Mouse (Mus musculus): Measurements from ENCODE around the gene Tnk2. TPM values are rescaled to one million over a fixed set of nuclear protein-coding genes. Genes with fewer than 3 reads are reported as not detected.

Gene Tnk2
- polyA plus RNA-seq, 1 experiment from 2014 or later, result 10.6 TPM

DNA sequence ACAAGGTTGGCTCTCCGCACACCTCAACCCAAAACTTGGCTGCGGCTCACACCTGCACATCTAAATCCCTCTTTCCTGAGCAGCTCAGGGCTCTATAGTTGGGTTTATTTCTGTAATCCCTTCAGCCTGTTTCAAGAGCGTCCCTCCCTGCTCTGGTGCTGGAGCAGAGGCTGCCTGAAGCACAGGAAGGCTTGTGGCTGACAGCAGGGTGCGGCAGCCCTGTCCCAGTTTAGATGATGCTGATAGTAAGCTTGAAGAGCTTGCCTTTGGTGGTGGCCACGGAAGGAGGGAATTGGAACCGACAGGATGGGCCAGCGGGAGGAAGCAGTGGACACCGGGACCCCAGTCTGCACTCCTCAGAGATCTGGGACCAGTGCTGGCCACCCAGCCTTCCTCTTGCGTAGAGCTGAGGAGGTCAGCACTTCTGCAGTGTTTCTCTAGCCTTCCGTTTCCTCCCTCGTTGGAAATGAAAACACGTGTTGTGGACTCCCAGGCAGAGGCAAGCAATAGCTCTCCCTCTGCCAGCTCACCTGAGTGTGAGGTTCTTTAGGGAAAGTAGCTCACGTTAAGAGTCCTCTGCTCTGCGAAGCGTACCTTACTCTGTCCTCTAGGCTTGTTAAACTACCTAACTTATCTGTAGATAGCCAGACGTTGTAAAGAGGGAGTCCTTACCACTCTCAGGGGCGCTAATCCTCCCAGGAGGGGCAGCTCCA lies 63.6 kb downstream of the Tnk2 start:
- no peak overlapping the region for H3K4me2 ChIP-seq (ENCODE audit: low read depth, low read length)
- 53% methylated on average over 17 of the region's 17 CpGs for WGBS
- ATAC-seq (ENCODE audit: insufficient read depth, low FRiP score), result 0 out of 2 replicates have a peak, but pooled peaks have one; percentile 4
- H3K4me1 ChIP-seq (ENCODE audit: control insufficient read depth, insufficient read depth, low read length), result 0 out of 2 replicates have a peak, but pooled peaks cover 3% of the 10 kb centered on the region
- peak overlapping the region; percentile 2; the same call in 1 of the 2 replicates for H3K27ac ChIP-seq (ENCODE audit: low read length)
- H3K36me3 ChIP-seq (ENCODE audit: control insufficient read depth, insufficient read depth, low read length), result no peaks in the 10 kb centered on the region
- H3K4me3 ChIP-seq (replicated peaks; ENCODE audit: low read length), result no peak overlapping the region
- no peaks in the 10 kb centered on the region for H3K9me3 ChIP-seq (replicated peaks; ENCODE audit: control insufficient read depth, low read length)
- H3K27me3 ChIP-seq (ENCODE audit: control insufficient read depth, insufficient read depth, low read length), result no peaks in the 10 kb centered on the region
- H3K9ac ChIP-seq (ENCODE audit: low read length), result no peak overlapping the region

DNA sequence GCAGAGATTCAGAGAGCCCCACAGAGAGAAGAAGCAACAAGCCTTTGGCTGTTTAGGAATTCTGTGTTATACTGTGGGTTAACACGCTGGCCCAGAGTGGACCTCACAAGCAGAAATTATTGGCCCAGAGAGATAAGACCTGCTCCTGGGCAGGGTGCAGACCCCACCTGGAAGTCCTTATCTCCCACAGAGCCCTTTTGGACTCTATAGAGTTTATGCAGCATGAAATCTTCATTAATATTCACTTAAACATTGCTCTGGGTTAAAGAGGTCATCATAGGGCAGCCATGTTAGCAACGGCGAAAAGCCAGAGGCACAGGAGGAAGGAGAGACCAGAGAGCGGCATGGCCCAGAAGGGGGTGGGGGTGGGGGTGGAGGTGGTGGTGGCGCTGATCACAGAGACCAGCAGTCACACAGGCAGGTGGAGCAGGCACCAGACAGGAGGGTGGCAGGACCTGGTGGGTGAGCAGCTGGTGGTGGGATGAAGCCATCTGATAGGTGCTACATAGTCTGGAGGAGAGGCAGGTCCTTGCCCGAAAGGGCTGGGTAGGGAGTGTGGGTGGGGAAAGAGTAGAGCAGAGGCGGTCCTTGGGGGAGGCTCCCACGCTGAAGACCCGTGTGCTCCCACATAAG lies 64.3 kb downstream of the Tnk2 start:
- Histone ChIP-seq H3K4me1 (ENCODE audit: control insufficient read depth, insufficient read depth, low read length) (0 out of 2 replicates have a peak, but pooled peaks cover 3% of the 10 kb centered on the region), H3K9me3 (replicated peaks; ENCODE audit: control insufficient read depth, low read length) (no peaks in the 10 kb centered on the region), H3K27ac (ENCODE audit: low read length) (peak overlapping the region; percentile 2; the same call in 1 of the 2 replicates), H3K9ac (ENCODE audit: low read length) (no peak overlapping the region), H3K4me3 (replicated peaks; ENCODE audit: low read length) (no peak overlapping the region), H3K36me3 (ENCODE audit: control insufficient read depth, insufficient read depth, low read length) (no peaks in the 10 kb centered on the region), H3K4me2 (ENCODE audit: low read depth, low read length) (no peak overlapping the region), H3K27me3 (ENCODE audit: control insufficient read depth, insufficient read depth, low read length) (no peaks in the 10 kb centered on the region)
- WGBS, result 42% methylated on average over 9 of the region's 9 CpGs
- peak; percentile 36; the same call in 1 of the 2 replicates for ATAC-seq (ENCODE audit: insufficient read depth, low FRiP score)

DNA sequence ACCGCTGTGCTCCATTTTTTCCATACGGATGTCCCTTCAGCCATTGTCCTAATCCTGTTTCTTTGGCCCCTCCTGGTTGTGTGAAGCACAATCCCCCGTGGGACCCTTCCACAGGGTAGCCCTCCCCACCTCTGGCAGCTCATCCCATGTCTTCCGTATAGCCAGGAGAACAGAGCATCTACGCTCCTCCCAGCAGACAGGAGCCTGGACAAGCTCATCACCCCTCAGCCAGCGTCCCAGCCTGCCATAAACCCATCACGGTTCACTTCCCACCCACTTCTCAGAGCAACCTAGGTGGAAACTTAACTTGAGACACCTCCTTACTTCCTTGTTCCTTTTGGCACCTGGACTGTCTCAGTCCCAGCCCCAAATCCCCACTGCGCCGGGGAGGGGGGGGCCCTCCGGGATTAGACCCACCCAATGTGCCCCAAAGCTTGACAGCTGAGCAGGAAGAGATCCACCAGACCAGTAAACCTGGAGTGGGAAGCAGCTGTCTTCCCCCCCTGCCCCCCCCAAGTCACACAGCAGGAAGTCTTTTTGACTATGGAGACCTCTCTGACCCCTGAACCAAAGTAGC lies 64.9 kb downstream of the Tnk2 start:
- Histone ChIP-seq H3K4me1 (ENCODE audit: control insufficient read depth, insufficient read depth, low read length) (0 out of 2 replicates have a peak, but pooled peaks cover 3% of the 10 kb centered on the region), H3K9ac (ENCODE audit: low read length) (no peak overlapping the region), H3K4me3 (replicated peaks; ENCODE audit: low read length) (no peak overlapping the region), H3K27ac (ENCODE audit: low read length) (peak overlapping the region; percentile 1; the same call in 1 of the 2 replicates), H3K9me3 (replicated peaks; ENCODE audit: control insufficient read depth, low read length) (no peaks in the 10 kb centered on the region), H3K36me3 (ENCODE audit: control insufficient read depth, insufficient read depth, low read length) (no peaks in the 10 kb centered on the region), H3K4me2 (ENCODE audit: low read depth, low read length) (peak overlapping the region; percentile 9; the same call in 1 of the 2 replicates), H3K27me3 (ENCODE audit: control insufficient read depth, insufficient read depth, low read length) (no peaks in the 10 kb centered on the region)
- no peak; the same call in 1 of the 2 replicates for ATAC-seq (ENCODE audit: insufficient read depth, low FRiP score)
- WGBS, result 62% methylated on average over 10 of the region's 10 CpGs

- Histone ChIP-seq H3K9me3 (replicated peaks; ENCODE audit: control insufficient read depth, low read length) (no peaks in the 10 kb centered on the region), H3K27me3 (ENCODE audit: control insufficient read depth, insufficient read depth, low read length) (no peaks in the 10 kb centered on the region), H3K4me2 (ENCODE audit: low read depth, low read length) (no peak overlapping the region), H3K4me3 (replicated peaks; ENCODE audit: low read length) (no peak overlapping the region), H3K27ac (ENCODE audit: low read length) (0 out of 2 replicates have a peak overlapping the region, but pooled peaks have one; percentile 1), H3K4me1 (ENCODE audit: control insufficient read depth, insufficient read depth, low read length) (0 out of 2 replicates have a peak, but pooled peaks cover 3% of the 10 kb centered on the region), H3K36me3 (ENCODE audit: control insufficient read depth, insufficient read depth, low read length) (no peaks in the 10 kb centered on the region), H3K9ac (ENCODE audit: low read length) (no peak overlapping the region)
- no peak; the same call in 1 of the 2 replicates for ATAC-seq (ENCODE audit: insufficient read depth, low FRiP score)
- WGBS, result 78% methylated on average over 8 of the region's 8 CpGs
These were observed 65.4 kb downstream of the Tnk2 start for GRCm38 (mm10) chr16:32709116-32709515.

DNA sequence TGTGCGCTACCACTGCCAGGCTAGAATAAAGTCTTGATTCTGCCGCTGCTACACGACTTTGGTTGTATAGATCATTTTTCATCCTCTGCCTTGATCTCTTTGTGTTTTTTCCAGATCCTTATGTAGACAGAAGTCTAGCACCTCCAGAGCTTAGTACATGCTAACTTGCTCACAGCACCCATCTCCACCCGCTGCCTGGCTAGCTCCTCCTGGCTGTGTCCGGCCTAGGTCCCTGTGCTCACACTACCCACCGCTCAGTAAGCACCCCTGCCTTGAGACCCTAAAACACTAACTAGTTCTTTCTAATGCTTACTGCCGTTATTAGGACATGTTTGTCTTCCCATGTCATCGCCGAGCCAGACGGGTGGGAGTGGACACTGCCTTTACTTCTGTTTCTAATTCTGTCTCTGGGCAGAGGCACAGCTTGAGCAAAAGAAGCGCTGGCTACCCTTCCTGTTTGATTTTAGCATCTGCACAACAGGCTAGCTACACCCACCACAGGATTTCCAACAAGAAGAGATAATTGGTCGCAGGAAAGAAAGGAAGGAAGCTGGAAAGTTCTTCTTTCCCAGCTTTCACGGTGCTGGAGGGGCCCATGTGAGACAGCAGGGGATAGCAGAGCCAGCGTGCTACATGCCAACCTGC lies 66.9 kb downstream of the Tnk2 start:
- H3K4me2 ChIP-seq (ENCODE audit: low read depth, low read length), result no peak overlapping the region
- H3K27ac ChIP-seq (ENCODE audit: low read length), result no peak overlapping the region
- no peak for ATAC-seq (ENCODE audit: insufficient read depth, low FRiP score)
- H3K4me1 ChIP-seq (ENCODE audit: control insufficient read depth, insufficient read depth, low read length), result peaks cover 6% of the 10 kb centered on the region; the same call in 1 of the 2 replicates
- 61% methylated on average over 14 of the region's 14 CpGs for WGBS
- no peak overlapping the region for H3K4me3 ChIP-seq (replicated peaks; ENCODE audit: low read length)
- no peaks in the 10 kb centered on the region for H3K36me3 ChIP-seq (ENCODE audit: control insufficient read depth, insufficient read depth, low read length)
- H3K9me3 ChIP-seq (replicated peaks; ENCODE audit: control insufficient read depth, low read length), result no peaks in the 10 kb centered on the region
- H3K27me3 ChIP-seq (ENCODE audit: control insufficient read depth, insufficient read depth, low read length), result no peaks in the 10 kb centered on the region
- H3K9ac ChIP-seq (ENCODE audit: low read length), result no peak overlapping the region

DNA sequence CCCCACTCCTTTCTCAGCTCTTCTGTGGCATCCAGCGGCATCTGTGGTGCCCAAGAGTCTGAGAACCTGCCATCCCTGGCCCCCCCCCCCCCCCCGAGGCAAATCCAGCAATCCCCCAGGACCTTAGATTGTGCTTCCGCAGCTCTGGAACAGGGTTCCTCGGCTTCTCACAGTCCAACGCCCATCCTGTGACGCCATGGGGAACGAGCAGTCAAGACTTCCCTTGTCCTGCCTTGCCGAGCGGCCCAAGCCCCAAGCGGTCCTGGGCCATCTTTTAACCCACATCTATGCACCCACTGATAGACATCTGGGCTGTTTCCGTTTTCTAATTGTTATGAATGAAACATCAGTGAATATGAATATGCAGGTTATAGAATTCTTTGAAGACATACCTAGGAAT lies 68.5 kb downstream of the Tnk2 start:
- no peaks in the 10 kb centered on the region for H3K36me3 ChIP-seq (ENCODE audit: control insufficient read depth, insufficient read depth, low read length)
- 86% methylated on average over 11 of the region's 11 CpGs for WGBS
- peaks cover 7% of the 10 kb centered on the region; the same call in 1 of the 2 replicates for H3K4me1 ChIP-seq (ENCODE audit: control insufficient read depth, insufficient read depth, low read length)
- H3K27ac ChIP-seq (ENCODE audit: low read length), result no peak overlapping the region
- H3K27me3 ChIP-seq (ENCODE audit: control insufficient read depth, insufficient read depth, low read length), result no peaks in the 10 kb centered on the region
- no peaks in the 10 kb centered on the region for H3K9me3 ChIP-seq (replicated peaks; ENCODE audit: control insufficient read depth, low read length)
- H3K4me2 ChIP-seq (ENCODE audit: low read depth, low read length), result no peak overlapping the region
- ATAC-seq (ENCODE audit: insufficient read depth, low FRiP score), result no peak
- no peak overlapping the region for H3K4me3 ChIP-seq (replicated peaks; ENCODE audit: low read length)
- no peak overlapping the region for H3K9ac ChIP-seq (ENCODE audit: low read length)

DNA sequence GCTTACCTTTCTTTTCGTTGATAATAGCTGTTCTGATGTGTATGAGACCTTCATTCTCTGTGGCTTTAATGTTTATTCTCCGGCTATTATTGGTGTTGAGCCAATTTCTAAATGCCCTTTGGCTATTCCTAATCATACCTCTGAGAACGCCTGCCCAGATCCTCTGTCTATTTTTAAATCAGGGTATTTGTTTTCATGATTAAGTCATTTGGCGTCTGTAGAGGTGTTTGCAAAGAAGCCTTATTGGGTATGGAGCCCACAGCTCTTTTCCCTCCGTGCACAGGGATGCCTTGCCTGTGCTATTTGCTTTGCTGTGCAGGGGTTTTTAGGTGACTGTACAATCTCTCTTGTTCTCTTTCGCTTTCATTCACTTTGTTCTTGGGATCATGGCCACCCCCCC lies 69.9 kb downstream of the Tnk2 start:
- H3K4me1 ChIP-seq (ENCODE audit: control insufficient read depth, insufficient read depth, low read length), result peaks cover 5% of the 10 kb centered on the region; the same call in 1 of the 2 replicates
- no peak overlapping the region for H3K4me3 ChIP-seq (replicated peaks; ENCODE audit: low read length)
- H3K36me3 ChIP-seq (ENCODE audit: control insufficient read depth, insufficient read depth, low read length), result no peaks in the 10 kb centered on the region
- no peaks in the 10 kb centered on the region for H3K27me3 ChIP-seq (ENCODE audit: control insufficient read depth, insufficient read depth, low read length)
- no peak overlapping the region for H3K27ac ChIP-seq (ENCODE audit: low read length)
- H3K9me3 ChIP-seq (replicated peaks; ENCODE audit: control insufficient read depth, low read length), result no peaks in the 10 kb centered on the region
- no peak overlapping the region for H3K4me2 ChIP-seq (ENCODE audit: low read depth, low read length)
- H3K9ac ChIP-seq (ENCODE audit: low read length), result no peak overlapping the region
- ATAC-seq (ENCODE audit: insufficient read depth, low FRiP score), result no peak; the same call in 1 of the 2 replicates
- 48% methylated on average over 6 of the region's 6 CpGs for WGBS

DNA sequence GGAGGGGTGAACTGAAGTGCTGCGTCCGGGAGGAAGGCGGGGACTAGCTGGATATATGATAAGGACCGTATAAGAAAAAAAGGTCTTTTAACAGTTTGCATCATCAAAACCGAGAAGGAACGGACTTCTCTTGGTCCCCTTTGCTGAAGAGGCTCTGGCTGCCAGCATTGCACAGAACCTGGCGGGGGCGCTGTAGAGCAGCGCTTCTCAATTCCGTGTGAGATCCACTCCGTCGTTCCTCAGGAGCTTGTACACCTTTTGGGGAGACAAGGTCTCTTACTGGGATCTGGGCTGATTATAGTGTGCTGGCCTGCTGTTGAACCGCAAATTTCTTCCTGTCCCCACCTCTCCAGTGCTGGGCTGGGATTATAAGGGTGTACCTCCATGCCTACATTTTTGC lies 71.7 kb downstream of the Tnk2 start:
- peaks cover 3% of the 10 kb centered on the region; the same call in 1 of the 2 replicates for H3K4me1 ChIP-seq (ENCODE audit: control insufficient read depth, insufficient read depth, low read length)
- no peaks in the 10 kb centered on the region for H3K9me3 ChIP-seq (replicated peaks; ENCODE audit: control insufficient read depth, low read length)
- H3K9ac ChIP-seq (ENCODE audit: low read length), result no peak overlapping the region
- no peaks in the 10 kb centered on the region for H3K36me3 ChIP-seq (ENCODE audit: control insufficient read depth, insufficient read depth, low read length)
- peak overlapping the region; percentile 20; the same call in 1 of the 2 replicates for H3K4me2 ChIP-seq (ENCODE audit: low read depth, low read length)
- H3K27ac ChIP-seq (ENCODE audit: low read length), result no peak overlapping the region
- no peak overlapping the region for H3K4me3 ChIP-seq (replicated peaks; ENCODE audit: low read length)
- 16% methylated on average over 13 of the region's 13 CpGs for WGBS
- H3K27me3 ChIP-seq (ENCODE audit: control insufficient read depth, insufficient read depth, low read length), result no peaks in the 10 kb centered on the region
- no peak for ATAC-seq (ENCODE audit: insufficient read depth, low FRiP score)
